Comparison of ENCODE assay signal across 20 mouse cellular contexts in the genomic region with DNA sequence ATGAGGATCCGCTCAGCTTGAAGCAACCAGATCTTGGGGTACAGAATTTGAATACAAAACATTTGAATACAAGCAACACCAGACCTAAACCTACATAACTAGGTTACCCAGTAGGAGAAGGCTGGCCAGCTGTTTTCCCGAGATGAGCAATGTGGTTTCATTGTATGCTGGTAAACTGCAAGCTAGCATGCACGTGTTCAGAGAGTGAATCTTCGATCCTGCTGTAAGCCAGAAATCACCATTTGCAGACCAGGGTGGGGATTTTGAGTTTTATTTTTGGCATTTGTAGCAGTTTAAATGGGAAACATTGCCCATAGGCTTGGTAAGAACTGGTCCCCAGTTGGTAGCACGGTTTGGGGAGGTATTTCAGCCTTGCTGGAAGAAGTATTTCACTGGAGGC. TPM values are rescaled to one million over a fixed set of nuclear protein-coding genes. Genes with fewer than 3 reads are reported as not detected.
DNase-seq lines count a peak whose midpoint lies in the region; TF ChIP-seq lines count a peak whose summit lies in the region.
"Had no signal": no experiment of that assay in that cellular context is flagged by ENCODE, and none has a peak within 500 bp of the region (broad histone marks: within the 10 kb centered on the region; RNA-seq: fewer than 3 reads in every experiment).

No protein-coding gene starts in this region.

- WGBS in thymus, adult 2 months: 67% methylated on average over 5 of the region's 5 CpGs
- WGBS in heart, embryonic 10.5 days: 83% methylated on average over 5 of the region's 5 CpGs

- H3K36me3 ChIP-seq in thymus, adult 2 months (ENCODE audit: control insufficient read depth, insufficient read depth, low read length): no peaks in the 10 kb centered on the region
- H3K36me3 ChIP-seq in heart, embryonic 10.5 days: no peaks in the 10 kb centered on the region
- H3K36me3 ChIP-seq: embryonic facial prominence, embryonic 10.5 days; embryonic facial prominence, embryonic 12.5 days; forebrain, embryonic 15.5 days; G1E had no signal

- no peak for TF ChIP-seq POLR2A in thymus, adult 2 months (IDR thresholded peaks at IDR 0.05; ENCODE audit: control insufficient read depth, extremely low read depth, insufficient read depth, low read length, poor library complexity)

- H3K9me3 ChIP-seq in heart, embryonic 10.5 days: no peaks in the 10 kb centered on the region
- H3K9me3 ChIP-seq: forebrain, embryonic 15.5 days; G1E had no signal

- H3K4me3 ChIP-seq in thymus, adult 2 months (ENCODE audit: control insufficient read depth, insufficient read depth, low read length): no peak overlapping the region
- H3K4me3 ChIP-seq in heart, embryonic 10.5 days: no peak overlapping the region
- H3K4me3 ChIP-seq: embryonic facial prominence, embryonic 10.5 days; embryonic facial prominence, embryonic 12.5 days; forebrain, embryonic 13.5 days; forebrain, embryonic 15.5 days had no signal

- peaks cover 4% of the 10 kb centered on the region for H3K4me1 ChIP-seq in thymus, adult 2 months (replicated peaks; ENCODE audit: control insufficient read depth, insufficient read depth, low read length)
- peaks cover 17% of the 10 kb centered on the region; the same call in 1 of the 2 replicates for H3K4me1 ChIP-seq in heart, embryonic 10.5 days
- H3K4me1 ChIP-seq: forebrain, embryonic 13.5 days; forebrain, embryonic 15.5 days had no signal

- DNase-seq in thymus, postnatal 0 days (ENCODE audit: low spot score): peak; percentile 32
- no peak for DNase-seq in thymus, postnatal 4 days
- DNase-seq in thymus, postnatal 14 days: peak; percentile 41
- DNase-seq in thymus, adult 2 months: no peak
- DNase-seq in heart, embryonic 10.5 days (ENCODE audit: low spot score): no peak
- DNase-seq: adrenal gland, adult 8-10 months; adrenal gland, postnatal 14 days; adrenal gland, postnatal 36 days; cerebellum, adult 11-12 months; cerebellum, adult 2 months; cerebellum, adult 9-10 months; cerebellum, postnatal 10 days; cerebellum, postnatal 25 days; forebrain, postnatal 0 days had no signal

- H3K27me3 ChIP-seq in thymus, adult 2 months (ENCODE audit: control insufficient read depth, insufficient read depth, low read length): no peaks in the 10 kb centered on the region
- H3K27me3 ChIP-seq in heart, embryonic 10.5 days (ENCODE audit: insufficient read depth, poor library complexity, severe bottlenecking): no peaks in the 10 kb centered on the region
- H3K27me3 ChIP-seq: embryonic facial prominence, embryonic 12.5 days; forebrain, embryonic 13.5 days; forebrain, embryonic 15.5 days; Patski had no signal

- H3K27ac ChIP-seq in thymus, adult 2 months (ENCODE audit: control insufficient read depth, insufficient read depth, low read length): no peak overlapping the region
- no peak overlapping the region for H3K27ac ChIP-seq in heart, embryonic 10.5 days
- H3K27ac ChIP-seq: embryonic facial prominence, embryonic 10.5 days; embryonic facial prominence, embryonic 12.5 days; forebrain, embryonic 13.5 days; forebrain, embryonic 15.5 days had no signal

- TF ChIP-seq CTCF in thymus, adult 2 months (IDR thresholded peaks at IDR 0.05; ENCODE audit: borderline replicate concordance, control insufficient read depth, extremely low read depth, insufficient read depth, low read length, poor library complexity): no peak

RNA-seq across cellular contexts. Expression of a gene that starts 13.7 kb away (rescaled TPM):
- 14.7 and 16.4 TPM in 2 replicates for polyA plus RNA-seq in thymus, postnatal 0 days (2015; fragmentation: Nextera tagmentation; extraction: Ambion mirVana)
- 45.5 and 48.0 TPM in 2 replicates for polyA plus RNA-seq in thymus, adult 2 months (2012; rRNA removed)
- polyA plus RNA-seq in heart, embryonic 10.5 days (2016; fragmentation: Nextera tagmentation; extraction: Ambion mirVana): 14.6 and 16.0 TPM in 2 replicates

Comparison
In these comparisons a context has a peak if more than half of its experiments do, and no peak if none do; other contexts are left out.
1. DNase-seq: peak in thymus, postnatal 0 days (single experiment) and thymus, postnatal 14 days (single experiment); none in thymus, postnatal 4 days (single experiment), thymus, adult 2 months (single experiment) and heart, embryonic 10.5 days (single experiment).